Mouse (Mus musculus): Measurements from ENCODE around the gene Dip2c. TPM values are rescaled to one million over a fixed set of nuclear protein-coding genes. Genes with fewer than 3 reads are reported as not detected.

The Dip2c gene
- 24.8 and 25.0 TPM in 2 replicates for polyA plus RNA-seq (2012; rRNA removed)

DNA sequence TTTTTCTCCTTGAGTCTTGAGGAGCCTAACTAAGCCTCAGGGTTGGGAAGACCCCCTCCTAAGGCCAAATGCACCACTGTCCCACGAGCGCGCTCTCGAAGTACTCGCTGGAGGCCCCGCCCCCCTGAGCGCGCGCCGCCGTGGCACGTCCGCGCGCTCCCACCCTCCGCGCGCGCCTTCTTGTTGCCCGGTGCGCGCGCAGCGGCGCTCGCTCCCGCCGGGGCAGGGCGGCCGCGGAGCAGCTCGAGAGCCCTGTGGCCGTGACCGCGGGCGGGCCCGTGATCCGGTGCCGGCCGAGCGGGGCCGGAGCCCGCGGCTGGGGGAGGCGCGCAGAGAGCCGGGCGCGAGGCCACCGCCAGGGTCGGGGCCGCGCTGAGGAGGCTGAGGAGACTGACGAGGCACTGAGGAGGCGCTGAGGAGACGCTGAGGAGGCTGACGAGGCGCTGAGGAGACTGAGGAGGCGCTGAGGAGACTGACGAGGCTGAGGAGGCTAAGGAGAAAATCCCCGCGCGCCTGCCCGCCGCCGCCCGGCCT lies at the start of gene Dip2c:
Gene Dip2c, plus strand, starts transcription at position 207 of the 534 bp plus-strand sequence.
- H3K4me3 ChIP-seq (ENCODE audit: insufficient read depth, low read length), result peak within 1 kb of the TSS; percentile 83
- H3K4me1 ChIP-seq (ENCODE audit: control insufficient read depth, insufficient read depth, low read length), result peaks cover 4% of the 10 kb centered on the region; the same call in 1 of the 2 replicates
- peak within 1 kb of the TSS; percentile 97 for H3K27ac ChIP-seq (ENCODE audit: insufficient read depth, low read length)
- TF ChIP-seq POLR2A (IDR thresholded peaks at IDR 0.05; ENCODE audit: extremely low read depth, insufficient read depth, low read length) (peak; percentile 32; the same call in 1 of the 2 replicates), CTCF (IDR thresholded peaks at IDR 0.05; ENCODE audit: extremely low read depth, insufficient read depth, low read length) (no peak)

DNA sequence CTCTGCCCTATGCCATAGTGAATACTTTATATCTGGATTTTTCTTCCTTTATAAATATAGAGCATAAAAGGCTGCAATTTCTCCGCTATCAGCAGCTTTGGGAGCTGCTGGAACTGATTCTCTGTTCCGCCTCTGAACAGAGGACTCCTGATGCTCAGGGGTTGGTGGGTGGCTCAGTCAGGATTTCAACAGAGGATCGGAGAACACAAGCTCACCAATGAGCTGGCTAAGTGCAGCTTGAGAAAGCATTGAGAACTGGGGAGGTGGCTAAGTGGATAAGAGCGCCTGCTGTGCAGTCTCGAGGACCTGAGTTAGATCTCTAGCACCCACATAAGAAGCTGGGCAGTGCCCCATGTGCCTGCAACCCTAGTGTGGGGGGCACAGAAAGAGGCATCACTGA lies 49.2 kb upstream of the Dip2c start:
- no peak for TF ChIP-seq POLR2A (IDR thresholded peaks at IDR 0.05; ENCODE audit: extremely low read depth, insufficient read depth, low read length)
- no peak for TF ChIP-seq CTCF (IDR thresholded peaks at IDR 0.05; ENCODE audit: extremely low read depth, insufficient read depth, low read length)
- Histone ChIP-seq H3K4me3 (ENCODE audit: insufficient read depth, low read length) (no peak overlapping the region), H3K4me1 (ENCODE audit: control insufficient read depth, insufficient read depth, low read length) (no peaks in the 10 kb centered on the region), H3K27ac (ENCODE audit: insufficient read depth, low read length) (no peak overlapping the region)

DNA sequence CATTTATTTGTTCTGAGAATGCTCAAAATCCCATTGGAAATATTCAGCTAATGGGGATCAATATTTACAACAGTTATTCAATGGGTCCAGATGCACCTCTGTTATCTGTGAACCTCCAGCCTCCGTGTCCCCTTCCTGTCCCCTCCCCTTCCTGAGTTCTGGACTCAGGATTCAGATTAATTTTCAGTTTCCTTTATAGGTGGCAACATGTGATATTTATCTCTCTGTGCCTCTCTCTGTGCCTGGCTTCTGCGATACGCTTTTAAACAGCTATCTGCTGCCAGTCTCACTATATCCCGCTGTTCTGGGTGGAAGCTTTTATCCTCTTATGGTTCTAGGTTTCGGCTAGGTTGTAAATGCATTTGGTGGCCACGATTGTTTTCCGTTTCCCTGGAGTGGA lies 38.8 kb upstream of the Dip2c start:
- Histone ChIP-seq H3K4me3 (ENCODE audit: insufficient read depth, low read length) (no peak overlapping the region), H3K27ac (ENCODE audit: insufficient read depth, low read length) (no peak overlapping the region), H3K4me1 (ENCODE audit: control insufficient read depth, insufficient read depth, low read length) (no peaks in the 10 kb centered on the region)
- TF ChIP-seq POLR2A (IDR thresholded peaks at IDR 0.05; ENCODE audit: extremely low read depth, insufficient read depth, low read length) (no peak), CTCF (IDR thresholded peaks at IDR 0.05; ENCODE audit: extremely low read depth, insufficient read depth, low read length) (no peak)

DNA sequence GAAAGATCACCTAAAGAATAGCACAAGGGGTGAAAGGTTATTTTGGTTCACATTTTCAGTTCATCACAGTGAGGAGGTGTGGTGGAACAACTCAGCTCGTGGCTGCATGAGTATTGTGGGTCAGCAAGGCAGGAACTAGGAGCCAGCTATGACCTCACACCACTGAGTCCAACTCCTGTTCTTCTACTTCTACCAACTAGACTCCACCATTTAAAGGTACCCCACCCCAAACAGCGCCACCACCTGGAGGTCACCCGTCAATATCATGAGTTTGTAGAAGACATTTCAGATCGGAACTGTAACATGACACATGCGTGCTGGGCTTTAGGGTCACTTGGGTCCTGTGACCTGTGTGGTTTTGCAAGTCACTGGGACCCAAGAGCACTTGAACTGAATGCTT lies 37.2 kb upstream of the Dip2c start:
- TF ChIP-seq POLR2A (IDR thresholded peaks at IDR 0.05; ENCODE audit: extremely low read depth, insufficient read depth, low read length) (no peak), CTCF (IDR thresholded peaks at IDR 0.05; ENCODE audit: extremely low read depth, insufficient read depth, low read length) (no peak)
- no peaks in the 10 kb centered on the region for H3K4me1 ChIP-seq (ENCODE audit: control insufficient read depth, insufficient read depth, low read length)
- H3K27ac ChIP-seq (ENCODE audit: insufficient read depth, low read length), result no peak overlapping the region
- no peak overlapping the region for H3K4me3 ChIP-seq (ENCODE audit: insufficient read depth, low read length)

DNA sequence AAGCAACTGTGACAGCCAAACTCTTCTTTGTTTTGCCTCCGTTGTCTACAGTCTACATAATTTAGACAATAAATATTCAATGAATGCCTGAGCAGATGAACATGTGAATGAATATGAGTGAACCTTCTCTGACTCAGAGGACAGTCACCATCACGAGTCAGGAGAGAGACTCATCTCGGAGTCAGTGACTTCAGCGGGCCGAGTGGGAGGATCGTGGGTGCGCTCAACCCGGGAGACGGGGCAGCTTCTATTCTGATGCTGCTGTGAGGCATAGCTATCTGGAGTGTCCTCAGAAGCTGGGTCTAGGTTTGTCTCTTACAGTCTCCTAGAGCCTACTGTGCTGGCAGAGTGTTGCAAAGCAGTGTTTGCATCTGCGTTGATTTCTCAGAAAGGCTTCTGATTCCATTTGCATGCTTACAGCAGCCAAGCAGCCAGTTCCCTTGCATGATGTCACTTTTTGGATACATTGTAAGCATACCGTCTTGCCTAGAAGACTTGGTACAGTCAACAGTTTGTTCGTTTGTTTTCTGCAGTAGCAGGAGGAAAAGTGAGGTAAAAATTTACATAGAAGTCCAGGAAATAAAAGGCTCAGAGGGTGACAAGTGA lies 36.6 kb upstream of the Dip2c start:
- no peak overlapping the region for H3K27ac ChIP-seq (ENCODE audit: insufficient read depth, low read length)
- H3K4me3 ChIP-seq (ENCODE audit: insufficient read depth, low read length), result no peak overlapping the region
- no peaks in the 10 kb centered on the region for H3K4me1 ChIP-seq (ENCODE audit: control insufficient read depth, insufficient read depth, low read length)
- TF ChIP-seq CTCF (IDR thresholded peaks at IDR 0.05; ENCODE audit: extremely low read depth, insufficient read depth, low read length) (no peak), POLR2A (IDR thresholded peaks at IDR 0.05; ENCODE audit: extremely low read depth, insufficient read depth, low read length) (no peak)

DNA sequence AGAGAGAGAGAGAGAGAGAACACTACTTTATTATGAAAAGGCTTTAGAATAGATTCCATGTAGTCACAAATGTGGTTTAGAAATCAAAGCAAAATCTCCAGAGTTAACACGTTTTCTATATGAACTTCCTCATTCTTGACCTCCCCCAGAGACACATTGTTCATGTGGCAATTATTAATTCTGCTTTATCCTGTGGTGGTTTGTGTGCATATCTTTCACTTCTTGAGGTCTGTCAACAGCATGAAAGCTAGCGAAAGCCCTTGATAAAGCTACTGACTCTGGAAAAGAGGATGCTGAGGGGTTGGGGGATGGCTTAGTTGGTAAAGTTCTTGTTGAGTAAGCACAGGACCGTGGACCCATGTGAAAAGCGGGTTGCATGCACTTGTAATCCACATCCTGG lies 14.6 kb upstream of the Dip2c start:
- Histone ChIP-seq H3K4me1 (ENCODE audit: control insufficient read depth, insufficient read depth, low read length) (peaks cover 2% of the 10 kb centered on the region; the same call in 1 of the 2 replicates), H3K27ac (ENCODE audit: insufficient read depth, low read length) (no peak overlapping the region), H3K4me3 (ENCODE audit: insufficient read depth, low read length) (no peak overlapping the region)
- TF ChIP-seq CTCF (IDR thresholded peaks at IDR 0.05; ENCODE audit: extremely low read depth, insufficient read depth, low read length), result no peak
- no peak for TF ChIP-seq POLR2A (IDR thresholded peaks at IDR 0.05; ENCODE audit: extremely low read depth, insufficient read depth, low read length)

DNA sequence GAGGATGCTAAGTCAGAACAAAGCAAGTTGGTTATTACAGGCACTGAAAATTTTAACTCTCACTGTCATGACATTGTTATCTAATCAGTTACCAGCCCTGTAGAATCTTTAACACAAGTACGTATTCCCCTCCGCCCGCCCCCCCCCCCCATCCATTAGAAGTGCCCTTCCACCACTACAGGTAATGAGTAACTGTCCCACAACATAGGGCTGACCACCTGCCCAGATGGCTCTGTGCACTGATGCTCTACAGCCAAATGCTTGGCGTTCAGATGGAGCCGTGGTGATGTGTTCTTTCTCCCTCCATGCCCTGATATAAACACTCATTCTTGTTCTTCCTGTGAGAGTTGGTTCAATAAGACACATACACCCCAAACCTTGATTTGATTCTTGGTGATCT lies 10.8 kb upstream of the Dip2c start:
- Histone ChIP-seq H3K4me1 (ENCODE audit: control insufficient read depth, insufficient read depth, low read length) (peaks cover 2% of the 10 kb centered on the region; the same call in 1 of the 2 replicates), H3K4me3 (ENCODE audit: insufficient read depth, low read length) (no peak overlapping the region), H3K27ac (ENCODE audit: insufficient read depth, low read length) (no peak overlapping the region)
- TF ChIP-seq POLR2A (IDR thresholded peaks at IDR 0.05; ENCODE audit: extremely low read depth, insufficient read depth, low read length) (no peak), CTCF (IDR thresholded peaks at IDR 0.05; ENCODE audit: extremely low read depth, insufficient read depth, low read length) (no peak)

DNA sequence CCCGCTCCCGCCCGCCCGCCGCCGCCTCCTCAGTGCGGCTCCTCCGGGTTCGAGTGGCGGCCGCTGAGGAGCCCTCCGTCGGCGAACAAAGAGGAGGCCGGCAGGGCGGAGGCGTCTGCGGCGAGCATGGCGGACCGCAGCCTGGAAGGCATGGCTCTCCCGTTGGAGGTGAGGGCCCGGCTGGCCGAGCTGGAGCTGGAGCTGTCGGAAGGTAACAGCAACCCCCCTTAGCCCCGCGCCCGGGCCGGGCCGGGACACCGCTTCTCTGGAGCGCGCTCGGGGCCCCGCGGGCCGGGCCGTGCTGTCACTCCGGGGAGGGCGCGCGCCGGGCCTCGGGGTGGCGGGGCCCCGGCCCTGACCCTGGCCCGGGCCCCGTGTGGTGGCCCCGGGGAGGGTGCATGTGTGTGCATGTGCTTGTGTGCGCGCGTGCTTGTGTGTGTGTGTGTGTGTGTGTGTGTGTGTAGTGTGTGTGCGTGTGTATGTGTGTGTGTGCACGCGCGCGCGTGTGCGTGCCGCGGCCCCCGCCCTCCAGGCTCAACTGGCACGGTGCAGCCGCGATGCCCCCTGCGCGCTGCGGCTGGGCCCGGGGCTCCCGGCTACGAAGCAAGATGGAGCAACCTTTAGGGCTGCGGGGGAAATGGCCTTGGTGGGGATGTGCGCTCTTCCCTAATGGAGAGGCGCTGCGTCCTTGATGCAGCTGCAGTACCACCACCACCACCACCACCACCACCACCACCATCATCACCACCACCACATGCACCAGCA lies 710 bp downstream of the Dip2c start:
- Histone ChIP-seq H3K4me1 (ENCODE audit: control insufficient read depth, insufficient read depth, low read length) (peaks cover 6% of the 10 kb centered on the region; the same call in 1 of the 2 replicates), H3K4me3 (ENCODE audit: insufficient read depth, low read length) (peak overlapping the region; percentile 83), H3K27ac (ENCODE audit: insufficient read depth, low read length) (peak overlapping the region; percentile 90)
- no peak for TF ChIP-seq POLR2A (IDR thresholded peaks at IDR 0.05; ENCODE audit: extremely low read depth, insufficient read depth, low read length)
- TF ChIP-seq CTCF (IDR thresholded peaks at IDR 0.05; ENCODE audit: extremely low read depth, insufficient read depth, low read length), result no peak

DNA sequence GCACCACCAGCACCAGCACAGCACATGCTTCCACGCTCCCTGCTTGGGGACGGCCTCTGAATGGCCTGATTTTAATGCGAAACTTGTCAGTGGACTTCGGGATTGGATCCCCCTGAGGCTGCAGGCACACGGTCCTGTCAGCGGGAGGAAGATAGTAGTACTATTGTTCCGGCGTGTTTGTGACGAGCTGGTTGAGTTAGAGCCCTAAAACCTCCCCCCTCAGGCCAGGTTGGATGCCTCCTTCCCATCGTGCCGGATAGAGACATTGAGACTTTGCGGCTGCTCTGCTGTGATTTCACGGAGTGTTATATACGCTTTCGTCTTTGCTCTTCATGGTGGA lies 1.3 kb downstream of the Dip2c start:
- Histone ChIP-seq H3K4me1 (ENCODE audit: control insufficient read depth, insufficient read depth, low read length) (peaks cover 6% of the 10 kb centered on the region; the same call in 1 of the 2 replicates), H3K27ac (ENCODE audit: insufficient read depth, low read length) (no peak overlapping the region), H3K4me3 (ENCODE audit: insufficient read depth, low read length) (peak overlapping the region; percentile 83)
- TF ChIP-seq CTCF (IDR thresholded peaks at IDR 0.05; ENCODE audit: extremely low read depth, insufficient read depth, low read length), result no peak
- peak; percentile 38; the same call in 1 of the 2 replicates for TF ChIP-seq POLR2A (IDR thresholded peaks at IDR 0.05; ENCODE audit: extremely low read depth, insufficient read depth, low read length)

Measured in cortical plate, adult 2 months (tissue).